Comparison of ENCODE assay signal across 8 mouse cellular contexts in the genomic region with DNA sequence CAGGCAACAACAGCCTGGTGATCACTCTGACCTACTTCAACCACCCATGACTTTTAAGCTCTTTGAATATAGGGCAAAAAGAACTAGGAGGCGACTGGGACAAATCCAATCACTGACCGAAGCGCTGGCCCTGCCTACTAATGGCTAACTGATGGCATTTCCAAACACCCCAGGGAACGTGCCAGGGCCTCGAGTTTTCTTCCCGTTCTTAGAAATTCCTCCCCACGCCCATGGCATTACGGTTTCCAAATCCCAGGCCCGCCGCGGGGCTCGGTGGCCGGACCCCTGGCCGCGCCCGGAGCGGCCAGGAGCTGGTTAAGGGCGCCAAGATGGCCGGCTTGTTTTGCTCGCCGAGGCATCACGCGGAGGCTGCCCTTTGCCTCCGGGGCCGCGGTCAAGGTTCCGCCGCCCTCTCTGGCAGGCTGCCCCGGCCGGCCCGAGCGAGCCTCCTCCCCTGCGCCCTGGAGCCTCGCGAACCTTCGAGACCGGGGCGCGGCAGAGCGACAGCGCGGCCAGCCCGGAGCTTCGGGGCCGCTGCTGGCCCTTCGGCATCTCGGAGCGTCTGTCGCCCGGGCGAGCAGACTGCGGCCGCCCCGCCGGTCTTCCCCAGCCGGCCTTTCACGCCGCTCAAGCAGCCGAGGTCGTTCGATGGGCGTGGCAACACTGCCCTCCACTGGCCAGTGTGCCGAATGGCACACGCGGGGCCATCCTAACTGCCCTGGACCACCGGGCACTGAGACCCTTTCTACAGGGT. TPM values are rescaled to one million over a fixed set of nuclear protein-coding genes. Genes with fewer than 3 reads are reported as not detected.
A peak's percentile ranks its signal among the peaks of the same experiment; 100 is the strongest.
DNase-seq lines count a peak whose midpoint lies in the region; ATAC-seq lines count a peak whose summit lies in the region.

No protein-coding gene starts in this region.

- peak overlapping the region; percentile 81 for H3K9ac ChIP-seq in forebrain, embryonic 15.5 days (replicated peaks)

- peak; percentile 76 for DNase-seq in ES-CJ7 (ENCODE audit: low read depth, low spot score)
- peak; percentile 85 for DNase-seq in cerebellum, adult 11 months
- peak; percentile 90 to 95 for DNase-seq in heart, postnatal 36 days
- peak; percentile 74 for DNase-seq in layer of hippocampus, adult 9-11 months
- peak; percentile 92 for DNase-seq in lung, postnatal 10 days
- DNase-seq in ovary, postnatal 14 days (ENCODE audit: low spot score), result peak; percentile 85
- DNase-seq in thymus, postnatal 14 days, result peak; percentile 80

- H3K36me3 ChIP-seq in forebrain, embryonic 15.5 days, result no peaks in the 10 kb centered on the region

- no peaks in the 10 kb centered on the region for H3K9me3 ChIP-seq in forebrain, embryonic 15.5 days

- intact Hi-C loops in heart, postnatal 36 days (cut with DNase I), result loop anchor here (1.0 to 5.0 kb wide), 5 partner anchors 17 to 610 kb away; no protein-coding TSS in a partner anchor

- H3K4me3 ChIP-seq in forebrain, embryonic 15.5 days, result peak overlapping the region; percentile 70

- no peaks in the 10 kb centered on the region for H3K27me3 ChIP-seq in forebrain, embryonic 15.5 days

- peak; percentile 88 for ATAC-seq in forebrain, embryonic 15.5 days (replicated peaks)

- H3K27ac ChIP-seq in forebrain, embryonic 15.5 days (replicated peaks), result peak overlapping the region; percentile 91

- peaks cover 25% of the 10 kb centered on the region for H3K4me1 ChIP-seq in forebrain, embryonic 15.5 days

- under 1% methylated on average over 66 of the region's 66 CpGs for WGBS in forebrain, embryonic 15.5 days

- H3K4me2 ChIP-seq in forebrain, embryonic 15.5 days (replicated peaks), result peak overlapping the region; percentile 89

RNA-seq across cellular contexts. Expression of gene Zfp36l1, which starts 19.6 kb away (rescaled TPM):
- polyA plus RNA-seq in forebrain, embryonic 15.5 days (2015; fragmentation: Nextera tagmentation; extraction: Ambion mirVana), result 28.2 and 35.3 TPM in 2 replicates
- total RNA-seq in heart, postnatal 36 days (2021), result 100 to 1,000 TPM in 1 of 2 experiments, 10 to 100 TPM in 1; 94.2 to 109 TPM

Comparison
In these comparisons a context has a peak if more than half of its experiments do, and no peak if none do; other contexts are left out.
1. Peak in every context shown above with its lines: DNase-seq, ATAC-seq, H3K4me3 ChIP-seq and H3K27ac ChIP-seq.